Mouse (Mus musculus): ENCODE data around the gene Rbms3. TPM values are rescaled to one million over a fixed set of nuclear protein-coding genes. Genes with fewer than 3 reads are reported as not detected.

Rbms3 gene
- total RNA-seq, 1 experiment: 2.2 TPM

GRCm38 (mm10) chr9:117067703-117068419, 561.9 kb downstream of the Rbms3 start:
- no peak for DNase-seq (ENCODE audit: low read depth, low spot score)
- no peak overlapping the region for H3K4me3 ChIP-seq (ENCODE audit: insufficient read depth in 1 of 2, low read depth in 1 of 2, low read length in 2 of 2, poor library complexity in 1 of 2, severe bottlenecking in 1 of 2)
- H3K9ac ChIP-seq (ENCODE audit: insufficient read depth, low read depth, low read length, poor library complexity, severe bottlenecking): no peak overlapping the region
- no peaks in the 10 kb centered on the region for H3K36me3 ChIP-seq (ENCODE audit: control insufficient read depth, insufficient read depth, low read length, poor library complexity, severe bottlenecking)
- H3K9me3 ChIP-seq (ENCODE audit: control insufficient read depth, insufficient read depth, low read depth, low read length): no peaks in the 10 kb centered on the region
- H3K27ac ChIP-seq (ENCODE audit: insufficient read depth, low read depth, low read length, poor library complexity, severe bottlenecking): peak overlapping the region; percentile 22; the same call in 1 of the 2 replicates
- no peak for TF ChIP-seq ZNF384 (IDR thresholded peaks at IDR 0.05; ENCODE audit: low read depth, low read length)
- TF ChIP-seq HCFC1 (IDR thresholded peaks at IDR 0.05; ENCODE audit: borderline replicate concordance, insufficient read depth, low read length): no peak
- TF ChIP-seq MAFK (IDR thresholded peaks at IDR 0.05; ENCODE audit: insufficient read depth, low read depth, low read length): no peak
- no peak for TF ChIP-seq ZC3H11A (IDR thresholded peaks at IDR 0.05; ENCODE audit: borderline replicate concordance, low read depth, low read length)
- no peak for TF ChIP-seq CHD2 (IDR thresholded peaks at IDR 0.05; ENCODE audit: low read depth, low read length)
- in situ Hi-C loops (cut with MboI; ENCODE audit: low sequenced_read_pairs in 2 of 2, unreplicated experiment in 2 of 2): no loop called here
- no peaks in the 10 kb centered on the region for H3K4me1 ChIP-seq (ENCODE audit: control insufficient read depth in 2 of 2, insufficient read depth in 2 of 2, low read length in 2 of 2, poor library complexity in 1 of 2)

DNA sequence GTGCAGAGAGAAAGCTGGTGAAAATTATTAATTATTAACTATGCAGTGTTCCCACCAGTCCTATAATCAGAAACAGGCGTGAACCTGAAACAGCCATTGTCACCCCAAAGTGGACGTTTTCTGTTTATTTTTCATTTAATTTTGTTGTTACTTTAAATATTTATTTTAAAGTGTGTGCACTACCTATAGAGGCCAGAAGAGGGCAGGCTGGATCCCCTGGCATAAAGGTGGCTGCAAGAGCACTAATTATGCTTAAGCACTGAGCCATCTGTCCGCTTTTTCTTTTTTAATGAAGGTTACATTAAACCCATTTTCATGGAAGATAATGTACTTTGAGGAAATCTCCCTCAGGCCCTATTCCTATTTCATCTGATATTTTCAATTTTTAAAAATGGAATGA, 563.2 kb downstream of the Rbms3 start:
- DNase-seq (ENCODE audit: low read depth, low spot score): no peak
- H3K4me1 ChIP-seq (ENCODE audit: control insufficient read depth in 2 of 2, insufficient read depth in 2 of 2, low read length in 2 of 2, poor library complexity in 1 of 2): no peaks in the 10 kb centered on the region
- in situ Hi-C loops (cut with MboI; ENCODE audit: low sequenced_read_pairs in 2 of 2, unreplicated experiment in 2 of 2): no loop called here
- H3K9ac ChIP-seq (ENCODE audit: insufficient read depth, low read depth, low read length, poor library complexity, severe bottlenecking): no peak overlapping the region
- no peak overlapping the region for H3K27ac ChIP-seq (ENCODE audit: insufficient read depth, low read depth, low read length, poor library complexity, severe bottlenecking)
- no peaks in the 10 kb centered on the region for H3K36me3 ChIP-seq (ENCODE audit: control insufficient read depth, insufficient read depth, low read length, poor library complexity, severe bottlenecking)
- 0 out of 2 replicates have a peak, but pooled peaks have one; percentile 26 for TF ChIP-seq ZC3H11A (IDR thresholded peaks at IDR 0.05; ENCODE audit: borderline replicate concordance, low read depth, low read length)
- TF ChIP-seq CHD2 (IDR thresholded peaks at IDR 0.05; ENCODE audit: low read depth, low read length): no peak
- H3K4me3 ChIP-seq (ENCODE audit: insufficient read depth in 1 of 2, low read depth in 1 of 2, low read length in 2 of 2, poor library complexity in 1 of 2, severe bottlenecking in 1 of 2): no peak overlapping the region
- H3K9me3 ChIP-seq (ENCODE audit: control insufficient read depth, insufficient read depth, low read depth, low read length): no peaks in the 10 kb centered on the region

GRCm38 (mm10) chr9:117065601-117066000, 564.1 kb downstream of the Rbms3 start:
- H3K9ac ChIP-seq (ENCODE audit: insufficient read depth, low read depth, low read length, poor library complexity, severe bottlenecking): no peak overlapping the region

DNA sequence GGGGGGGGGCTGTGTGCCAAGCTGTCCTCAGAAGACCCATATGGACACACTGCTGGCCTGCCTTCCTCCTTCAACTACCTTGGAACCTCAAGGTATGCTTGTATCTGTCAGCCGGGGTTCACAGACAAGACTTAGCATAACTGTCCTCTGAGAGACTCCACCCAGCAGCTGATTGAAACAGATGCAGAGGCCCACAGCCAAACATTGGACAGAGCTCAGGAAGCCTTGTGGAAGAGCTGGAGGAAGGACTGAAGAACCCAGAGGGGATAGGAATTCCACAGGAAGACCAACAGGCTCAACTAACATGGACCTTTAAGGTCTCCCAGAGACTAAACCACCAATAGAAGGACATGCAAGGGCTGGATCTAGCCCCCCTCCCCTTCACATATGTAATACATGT, 570.1 kb downstream of the Rbms3 start:
- H3K36me3 ChIP-seq (ENCODE audit: control insufficient read depth, insufficient read depth, low read length, poor library complexity, severe bottlenecking): no peaks in the 10 kb centered on the region
- no peak overlapping the region for H3K27ac ChIP-seq (ENCODE audit: insufficient read depth, low read depth, low read length, poor library complexity, severe bottlenecking)
- H3K9ac ChIP-seq (ENCODE audit: insufficient read depth, low read depth, low read length, poor library complexity, severe bottlenecking): no peak overlapping the region
- TF ChIP-seq MAFK (IDR thresholded peaks at IDR 0.05; ENCODE audit: insufficient read depth, low read depth, low read length): no peak
- TF ChIP-seq HCFC1 (IDR thresholded peaks at IDR 0.05; ENCODE audit: borderline replicate concordance, insufficient read depth, low read length): no peak
- TF ChIP-seq ZC3H11A (IDR thresholded peaks at IDR 0.05; ENCODE audit: borderline replicate concordance, low read depth, low read length): no peak
- TF ChIP-seq CHD2 (IDR thresholded peaks at IDR 0.05; ENCODE audit: low read depth, low read length): no peak
- no peak for TF ChIP-seq ZNF384 (IDR thresholded peaks at IDR 0.05; ENCODE audit: low read depth, low read length)
- H3K4me3 ChIP-seq (ENCODE audit: insufficient read depth in 1 of 2, low read depth in 1 of 2, low read length in 2 of 2, poor library complexity in 1 of 2, severe bottlenecking in 1 of 2): no peak overlapping the region
- in situ Hi-C loops (cut with MboI; ENCODE audit: low sequenced_read_pairs in 2 of 2, unreplicated experiment in 2 of 2): no loop called here
- no peaks in the 10 kb centered on the region for H3K9me3 ChIP-seq (ENCODE audit: control insufficient read depth, insufficient read depth, low read depth, low read length)
- no peaks in the 10 kb centered on the region for H3K4me1 ChIP-seq (ENCODE audit: control insufficient read depth in 2 of 2, insufficient read depth in 2 of 2, low read length in 2 of 2, poor library complexity in 1 of 2)
- no peak for DNase-seq (ENCODE audit: low read depth, low spot score)

More at GRCm38 (mm10) chr9:117065601-117066000, 564.1 kb downstream of the Rbms3 start:
- TF ChIP-seq HCFC1 (IDR thresholded peaks at IDR 0.05; ENCODE audit: borderline replicate concordance, insufficient read depth, low read length) (no peak), ZNF384 (IDR thresholded peaks at IDR 0.05; ENCODE audit: low read depth, low read length) (no peak)
- no peak for DNase-seq (ENCODE audit: low read depth, low spot score)
- H3K27ac ChIP-seq (ENCODE audit: insufficient read depth, low read depth, low read length, poor library complexity, severe bottlenecking): no peak overlapping the region
- H3K4me1 ChIP-seq (ENCODE audit: control insufficient read depth in 2 of 2, insufficient read depth in 2 of 2, low read length in 2 of 2, poor library complexity in 1 of 2): no peaks in the 10 kb centered on the region
- in situ Hi-C loops (cut with MboI; ENCODE audit: low sequenced_read_pairs in 2 of 2, unreplicated experiment in 2 of 2): no loop called here
- no peaks in the 10 kb centered on the region for H3K9me3 ChIP-seq (ENCODE audit: control insufficient read depth, insufficient read depth, low read depth, low read length)
- H3K4me3 ChIP-seq (ENCODE audit: insufficient read depth in 1 of 2, low read depth in 1 of 2, low read length in 2 of 2, poor library complexity in 1 of 2, severe bottlenecking in 1 of 2): no peak overlapping the region
- H3K36me3 ChIP-seq (ENCODE audit: control insufficient read depth, insufficient read depth, low read length, poor library complexity, severe bottlenecking): no peaks in the 10 kb centered on the region

GRCm38 (mm10) chr9:117059135-117059534, 570.6 kb downstream of the Rbms3 start:
- Histone ChIP-seq H3K4me3 (ENCODE audit: insufficient read depth in 1 of 2, low read depth in 1 of 2, low read length in 2 of 2, poor library complexity in 1 of 2, severe bottlenecking in 1 of 2) (no peak overlapping the region), H3K4me1 (ENCODE audit: control insufficient read depth in 2 of 2, insufficient read depth in 2 of 2, low read length in 2 of 2, poor library complexity in 1 of 2) (no peaks in the 10 kb centered on the region), H3K9ac (ENCODE audit: insufficient read depth, low read depth, low read length, poor library complexity, severe bottlenecking) (no peak overlapping the region), H3K27ac (ENCODE audit: insufficient read depth, low read depth, low read length, poor library complexity, severe bottlenecking) (no peak overlapping the region), H3K9me3 (ENCODE audit: control insufficient read depth, insufficient read depth, low read depth, low read length) (no peaks in the 10 kb centered on the region), H3K36me3 (ENCODE audit: control insufficient read depth, insufficient read depth, low read length, poor library complexity, severe bottlenecking) (no peaks in the 10 kb centered on the region)
- in situ Hi-C loops (cut with MboI; ENCODE audit: low sequenced_read_pairs in 2 of 2, unreplicated experiment in 2 of 2): no loop called here
- no peak for TF ChIP-seq MAFK (IDR thresholded peaks at IDR 0.05; ENCODE audit: insufficient read depth, low read depth, low read length)
- no peak for TF ChIP-seq ZNF384 (IDR thresholded peaks at IDR 0.05; ENCODE audit: low read depth, low read length)
- no peak for TF ChIP-seq HCFC1 (IDR thresholded peaks at IDR 0.05; ENCODE audit: borderline replicate concordance, insufficient read depth, low read length)
- no peak for TF ChIP-seq CHD2 (IDR thresholded peaks at IDR 0.05; ENCODE audit: low read depth, low read length)
- no peak for TF ChIP-seq ZC3H11A (IDR thresholded peaks at IDR 0.05; ENCODE audit: borderline replicate concordance, low read depth, low read length)
- DNase-seq (ENCODE audit: low read depth, low spot score): no peak

Measured in ES-E14 (cell line).